Mouse (Mus musculus): ENCODE data around the gene Dntt.

- TF ChIP-seq CTCF (IDR thresholded peaks at IDR 0.05) (no peak), EP300 (IDR thresholded peaks at IDR 0.05; ENCODE audit: insufficient read depth, low read depth, low read length) (no peak)
Measured at GRCm38 (mm10) chr19:40991626-40992025, 37.4 kb upstream of the Dntt start.
